Mouse (Mus musculus) activated CD4-positive, CD25-positive, alpha-beta regulatory T cell, adult 4 months (primary cell): Measurements from ENCODE around the gene Gm26620. TPM values are rescaled to one million over a fixed set of nuclear protein-coding genes. Genes with fewer than 3 reads are reported as not detected.
A peak's percentile ranks its signal among the peaks of the same experiment; 100 is the strongest.

Experiments used
- ATAC-seq: one replicate; pipeline ENCODE4 v1.8.0; 2017
- polyA plus RNA-seq, 2 experiments: library from polyadenylated mRNA; unstranded; fragments of 100-300 nt; shearing (Covaris generic); gene quantifications; one replicate each; pipeline ENCODE4 v1.2.1; 2017

Gene Gm26620
- polyA plus RNA-seq, 2 experiments from 2014 or later: not detected

DNA sequence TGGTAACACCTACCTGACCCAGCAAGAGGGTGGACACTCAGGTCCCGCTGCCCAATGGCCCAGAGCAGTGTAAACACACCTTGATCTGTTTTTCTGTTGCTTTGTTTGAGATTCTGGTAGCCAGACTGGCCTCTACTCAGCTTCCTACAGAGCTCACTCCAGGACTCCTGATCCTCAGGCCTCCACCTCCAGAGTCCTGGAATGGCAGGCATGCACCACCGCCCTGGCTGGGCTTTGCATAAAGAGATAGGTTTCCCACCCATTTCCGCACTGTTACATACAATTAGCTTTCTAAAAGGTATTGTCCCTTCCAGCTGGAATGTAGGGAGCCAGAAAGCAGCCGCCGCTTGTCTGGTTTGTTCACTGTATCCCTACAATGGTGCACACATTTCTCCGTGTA is 13.5 kb upstream of the Gm26620 start:
- ATAC-seq: no peak

- ATAC-seq: no peak
These were observed 12.9 kb upstream of the Gm26620 start for GRCm38 (mm10) chr1:170871961-170872360.

- ATAC-seq: no peak
These were observed 9.2 kb upstream of the Gm26620 start for GRCm38 (mm10) chr1:170875676-170876075.

DNA sequence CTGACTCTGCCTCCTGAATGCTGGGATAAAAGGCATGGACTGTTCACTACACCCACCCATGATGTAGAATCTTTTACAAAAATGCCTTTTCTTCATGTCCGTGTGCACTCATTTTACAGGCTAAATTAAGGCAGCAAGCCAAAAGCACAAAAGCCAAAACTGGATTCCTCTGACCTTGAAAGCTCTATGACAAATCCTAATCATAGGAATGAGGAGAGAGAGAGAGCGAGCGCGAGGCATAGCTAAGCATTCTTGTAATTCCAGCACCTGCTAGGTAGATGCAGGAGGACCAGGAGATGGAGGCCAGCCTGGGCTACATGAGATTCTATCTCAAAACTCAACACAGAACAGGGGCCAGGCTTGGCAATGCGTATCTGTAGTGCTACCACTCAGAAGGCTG is 8.0 kb upstream of the Gm26620 start:
- ATAC-seq: no peak

DNA sequence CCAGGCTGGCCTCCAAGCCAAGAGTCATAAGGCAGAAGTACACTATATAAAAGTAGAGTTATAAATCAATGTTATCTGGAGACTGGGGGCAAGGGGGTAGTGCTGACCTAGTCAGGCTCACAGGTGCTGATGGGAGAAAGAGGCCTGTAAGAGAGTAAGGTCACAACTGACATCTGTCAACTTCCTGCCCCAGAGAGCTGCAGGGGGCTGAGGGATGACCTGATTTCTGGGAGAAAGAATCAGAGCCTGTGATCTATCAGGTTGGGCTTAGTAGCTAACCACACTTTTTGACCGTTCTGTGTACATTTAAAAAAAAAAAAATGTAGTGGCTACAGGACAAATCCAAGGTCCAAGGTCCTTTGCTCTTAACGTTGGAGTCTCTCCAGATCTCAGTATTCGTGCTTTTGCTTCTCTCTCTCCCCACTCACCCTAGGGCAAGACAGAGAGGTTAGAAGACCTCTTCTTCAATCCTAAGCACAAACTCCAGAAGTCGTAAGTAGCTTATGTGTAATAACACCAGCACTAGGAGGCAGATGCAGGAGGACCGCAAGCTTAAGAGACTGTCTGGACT is 1.9 kb upstream of the Gm26620 start:
- no peak for ATAC-seq

GRCm38 (mm10) chr1:170884390-170884789 is 475 bp upstream of the Gm26620 start:
- no peak for ATAC-seq

- no peak for ATAC-seq
These were observed 1.2 kb downstream of the Gm26620 start for GRCm38 (mm10) chr1:170886044-170886458.

GRCm38 (mm10) chr1:170889310-170889709 is 4.4 kb downstream of the Gm26620 start:
- ATAC-seq: no peak

DNA sequence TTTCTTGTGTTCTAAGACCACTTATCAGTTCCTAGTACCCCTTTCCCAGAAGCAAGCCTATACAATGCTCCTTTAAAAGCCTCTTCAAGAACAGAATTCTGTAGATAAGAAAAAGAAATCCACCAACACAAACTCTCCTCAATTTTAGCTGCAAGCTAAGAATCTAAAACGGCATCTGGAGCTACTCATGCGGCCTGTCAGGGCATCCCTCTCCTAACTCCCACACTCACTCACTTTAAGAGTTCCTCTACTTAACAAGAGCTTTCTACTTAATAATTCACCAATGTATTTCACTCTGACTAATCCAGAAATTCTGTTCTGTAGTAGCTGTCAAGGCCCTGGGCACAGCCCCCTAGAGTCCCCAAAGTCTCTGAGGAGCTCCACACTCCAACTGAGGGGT is 6.8 kb downstream of the Gm26620 start:
- no peak for ATAC-seq

DNA sequence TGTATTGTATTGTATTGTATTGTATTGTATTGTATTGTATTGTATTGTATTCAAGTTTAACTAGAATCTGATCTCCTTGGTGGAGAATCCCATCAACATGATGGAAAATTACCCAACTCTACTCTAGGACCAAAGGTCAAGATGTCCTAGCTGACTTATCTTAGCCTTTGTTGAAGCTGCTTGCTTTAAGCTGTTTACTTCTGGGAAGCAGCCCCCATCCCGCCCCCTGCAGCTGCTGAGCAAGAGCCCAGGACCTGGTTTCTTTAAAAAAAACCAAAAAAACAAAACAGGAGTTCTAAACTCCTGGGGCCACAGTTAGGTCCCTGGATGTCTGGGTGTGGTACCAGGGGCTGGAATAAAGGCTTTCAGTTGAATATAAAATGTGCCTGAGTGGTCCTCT is 7.4 kb downstream of the Gm26620 start:
- ATAC-seq: no peak

DNA sequence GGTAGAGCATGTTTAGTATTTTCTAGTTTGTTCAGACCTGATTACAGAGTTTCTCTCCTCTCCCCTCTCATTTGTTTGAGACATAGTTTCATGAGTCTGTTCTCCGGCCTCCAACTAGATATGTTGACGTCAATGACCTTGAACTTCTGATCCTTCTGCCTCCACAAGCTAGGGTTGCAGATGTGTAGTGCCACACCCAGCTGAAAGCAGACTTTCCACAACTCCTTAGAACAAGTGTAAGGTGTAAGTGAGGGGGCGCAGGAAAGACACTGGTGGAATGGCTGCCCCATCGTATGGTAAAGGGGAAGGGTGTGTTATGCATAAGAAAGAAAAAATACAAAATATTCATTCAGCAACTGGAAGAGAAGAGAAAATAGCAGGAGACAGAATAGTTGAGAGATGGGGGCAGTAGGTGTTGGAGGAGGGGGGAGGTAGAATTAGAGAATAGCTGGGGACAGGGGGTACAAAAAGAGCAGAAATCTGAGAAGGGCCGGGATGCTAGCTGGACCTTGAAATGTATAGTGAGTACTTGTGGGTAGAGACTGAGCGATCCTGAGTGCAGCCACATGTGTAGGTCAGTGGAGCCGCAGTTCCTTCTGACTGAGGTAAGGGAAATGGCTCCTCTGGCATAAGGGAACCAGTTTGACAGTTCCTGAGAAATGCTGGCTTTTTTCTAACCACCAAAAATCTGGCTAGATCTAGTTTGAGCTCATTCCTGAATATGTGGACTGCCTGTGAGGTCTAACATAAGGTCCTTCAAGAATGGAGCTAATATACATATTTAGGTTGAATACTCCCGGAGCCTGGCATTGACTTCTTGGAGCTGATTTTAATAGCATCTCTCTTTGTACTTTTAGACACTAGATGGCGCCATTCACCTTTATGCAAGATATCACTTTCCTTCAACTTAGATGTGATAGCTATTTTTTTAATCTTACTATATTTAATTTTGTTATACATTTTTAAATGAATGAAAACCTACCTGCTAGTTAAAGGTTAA is 10.0 kb downstream of the Gm26620 start:
- peak; percentile 57 for ATAC-seq

GRCm38 (mm10) chr1:170896651-170897281 is 11.9 kb downstream of the Gm26620 start:
- ATAC-seq: no peak

GRCm38 (mm10) chr1:170898413-170899075 is 13.7 kb downstream of the Gm26620 start:
- ATAC-seq: no peak

GRCm38 (mm10) chr1:170900799-170901467 is 16.1 kb downstream of the Gm26620 start:
- ATAC-seq: peak; percentile 58

DNA sequence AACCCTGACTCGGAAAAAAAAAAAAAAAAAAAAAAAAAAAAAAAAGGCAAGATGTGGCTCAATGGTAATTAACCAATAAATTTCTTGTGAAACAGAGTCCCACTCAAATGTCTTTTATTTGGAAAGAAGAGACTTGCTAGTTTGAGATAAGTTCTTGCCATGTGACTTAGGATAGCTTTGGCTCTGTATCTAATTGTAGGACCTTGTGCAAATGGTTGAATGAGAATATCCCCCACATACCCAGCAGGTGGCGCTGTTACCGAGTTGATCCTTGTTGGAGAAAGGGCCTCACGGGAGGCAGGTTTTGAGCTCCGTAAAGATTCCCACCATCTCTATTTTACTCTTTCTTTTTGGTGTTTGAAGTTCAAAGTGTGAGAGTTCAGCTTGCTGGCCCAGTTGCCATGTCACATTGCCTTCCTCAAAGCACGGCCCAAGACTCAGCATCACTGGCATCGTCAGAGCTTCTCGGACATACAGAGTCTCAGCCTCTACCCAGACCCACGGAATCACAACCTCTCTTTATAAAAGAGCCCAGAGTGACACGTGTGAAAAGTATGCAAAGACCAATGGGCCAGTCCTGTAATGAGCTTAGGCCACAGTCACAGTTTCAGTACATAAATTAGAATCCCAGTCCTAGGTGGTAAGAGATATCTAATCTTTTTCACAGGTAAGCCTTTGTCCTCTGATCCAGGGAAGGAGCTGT is 16.8 kb downstream of the Gm26620 start:
- ATAC-seq: peak; percentile 69

DNA sequence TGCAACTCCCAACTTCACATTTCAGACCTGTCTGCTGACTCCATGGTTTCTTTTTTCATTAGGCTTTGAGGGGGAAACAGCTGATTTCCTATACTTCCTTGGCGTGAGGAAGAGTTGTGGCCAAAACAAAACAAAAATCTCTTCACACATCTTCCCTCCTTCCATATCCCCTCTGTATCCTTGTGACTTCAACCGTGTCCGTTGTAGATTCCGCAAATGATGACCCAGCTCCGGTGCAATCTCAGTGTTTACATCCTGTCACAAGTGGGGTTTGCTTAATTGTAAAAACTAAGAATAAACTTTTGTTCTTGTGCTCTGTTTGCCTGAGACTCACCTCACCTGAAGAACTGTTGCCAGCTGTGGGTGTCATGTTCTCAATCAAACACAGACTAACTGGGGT is 18.6 kb downstream of the Gm26620 start:
- no peak for ATAC-seq

- no peak for ATAC-seq
These were observed 22.2 kb downstream of the Gm26620 start for GRCm38 (mm10) chr1:170907111-170907455.

DNA sequence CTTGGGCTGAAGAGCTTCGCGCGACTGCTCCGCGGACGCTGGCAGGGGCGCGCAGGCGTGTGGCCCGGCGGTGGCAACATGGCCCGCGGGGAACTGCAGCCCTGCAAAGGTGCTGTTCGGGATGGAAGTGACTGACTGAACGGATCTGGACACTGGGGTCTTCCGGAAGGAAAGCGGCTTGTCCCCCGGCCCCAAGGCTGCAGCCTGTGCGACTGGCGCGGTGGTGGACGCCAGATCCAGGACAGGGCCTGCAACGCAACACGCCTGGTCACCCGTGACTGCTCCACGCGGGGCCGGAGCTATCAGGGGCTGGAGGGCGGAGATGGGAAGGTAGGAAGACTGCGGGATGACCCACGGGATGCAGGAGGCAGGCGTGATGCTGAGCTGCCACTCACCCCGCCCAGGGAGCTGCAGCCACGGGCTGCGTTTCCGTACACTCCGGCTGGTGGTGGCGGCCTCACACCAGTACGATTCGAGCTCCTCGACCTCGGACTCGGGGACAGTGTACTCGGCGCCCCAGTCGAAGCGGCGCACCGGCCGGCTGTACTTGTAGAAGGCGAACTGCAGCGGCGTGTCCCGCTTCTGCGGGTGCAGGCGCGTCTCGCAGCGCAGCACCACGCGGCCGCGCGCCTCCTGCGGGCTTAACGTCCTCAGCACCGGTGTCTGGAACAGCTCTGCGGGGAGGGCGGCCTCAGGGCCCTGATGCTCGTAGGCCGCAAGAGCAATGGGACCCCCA is 22.8 kb downstream of the Gm26620 start:
- no peak for ATAC-seq

DNA sequence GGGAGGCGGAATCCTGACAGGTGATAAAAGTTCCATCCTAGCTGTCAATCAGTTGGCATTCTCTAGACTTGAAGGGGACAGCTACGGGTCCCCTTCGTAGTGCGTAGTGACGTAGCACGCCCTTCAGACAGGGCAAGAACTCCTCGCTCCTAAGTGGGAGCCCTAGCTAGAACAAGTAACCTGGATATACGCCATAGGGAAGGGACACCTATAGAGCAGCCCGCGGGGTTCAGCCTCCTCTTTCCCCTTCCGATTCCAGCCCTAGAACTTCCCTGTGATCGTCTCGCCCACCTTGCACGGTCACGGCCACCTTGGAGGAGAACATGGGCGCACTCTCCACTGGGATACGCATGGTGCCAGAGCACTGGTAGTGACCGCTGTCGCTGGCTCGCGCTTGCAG is 23.5 kb downstream of the Gm26620 start:
- ATAC-seq: no peak

DNA sequence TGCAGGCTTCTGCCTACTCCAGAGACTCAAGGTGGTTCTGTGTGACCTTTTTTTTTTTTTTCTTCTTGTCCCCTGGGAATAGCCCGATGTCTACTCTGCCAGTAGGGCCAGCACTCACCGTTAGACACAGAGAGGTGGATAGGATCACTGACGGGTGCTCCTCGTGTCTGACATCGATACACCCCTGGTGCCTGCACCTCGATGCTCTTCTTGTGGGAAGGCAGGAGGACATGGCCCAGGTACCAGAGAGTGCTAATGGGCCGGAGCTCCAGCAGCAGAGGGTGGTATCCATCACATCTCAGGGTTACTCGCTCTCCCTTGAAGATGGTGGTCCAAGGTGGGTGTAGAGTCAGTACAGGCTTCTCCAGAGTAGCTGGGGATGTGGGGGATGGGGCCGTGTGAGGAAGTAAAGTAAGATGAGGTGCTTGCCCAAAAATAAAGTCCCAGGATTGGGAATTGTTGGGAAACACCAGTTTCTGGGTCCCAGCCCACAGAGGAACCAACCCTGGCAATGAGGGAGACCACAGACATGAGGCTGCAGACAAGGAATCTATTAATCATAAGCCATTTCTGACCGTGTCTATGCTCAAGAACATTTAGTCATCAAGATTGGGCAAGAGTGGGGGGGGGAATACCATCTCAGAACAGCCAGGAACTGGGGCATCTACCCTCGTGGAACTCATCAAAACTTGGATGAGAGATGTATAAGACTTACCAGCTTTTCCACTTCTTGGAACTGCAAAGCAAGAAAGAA is 27.2 kb downstream of the Gm26620 start:
- ATAC-seq: no peak
